Mouse (Mus musculus): ENCODE results near the gene Ap1ar. TPM values are rescaled to one million over a fixed set of nuclear protein-coding genes. Genes with fewer than 3 reads are reported as not detected.

Gene Ap1ar
- total and polyA plus RNA-seq, 3 experiments = 69.0 to 121 (median 69.1) TPM

DNA sequence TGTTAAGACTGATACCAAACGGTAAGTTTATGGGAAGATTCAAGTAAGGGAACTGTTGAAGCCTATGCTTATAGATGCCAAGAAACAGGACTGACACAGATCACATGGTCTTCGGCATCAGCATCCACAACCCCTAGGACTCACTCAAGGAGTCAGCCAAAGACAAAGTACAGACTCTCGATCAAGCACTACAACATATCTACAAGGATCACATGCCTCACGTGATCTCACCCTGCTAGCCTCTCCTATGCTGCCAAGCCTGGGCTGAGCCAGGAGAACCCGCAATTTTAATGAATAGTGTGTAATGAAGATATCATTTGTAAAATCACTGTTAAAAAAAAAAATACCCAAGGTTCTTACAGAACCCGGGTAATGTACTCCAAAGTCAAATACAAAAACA, 1.7 kb downstream of the Ap1ar start:
- Histone ChIP-seq H3K27me3 (ENCODE audit: insufficient read depth, low read length) (no peaks in the 10 kb centered on the region), H3K9me3 (replicated peaks) (no peaks in the 10 kb centered on the region), H3K4me3 (ENCODE audit: low read depth, low read length) (no peak overlapping the region; the same call in 1 of the 2 replicates), H3K36me3 (replicated peaks) (peaks cover 38% of the 10 kb centered on the region), H3K4me1 (ENCODE audit: insufficient read depth, low read depth, low read length) (peaks cover 59% of the 10 kb centered on the region)
- ATAC-seq (ENCODE audit: extremely low read depth, insufficient number of reproducible peaks, low FRiP score, poor library complexity, severe bottlenecking) (peak; percentile 15; the same call in 1 of the 2 replicates), DNase-seq (ENCODE audit: low spot score) (no peak)
- TF ChIP-seq CTCF (IDR thresholded peaks at IDR 0.05; ENCODE audit: low read depth, low read length) = no peak
- no peak for TF ChIP-seq TAL1 (conservative IDR thresholded peaks at IDR 0.05; ENCODE audit: low read depth, low read length)
- TF ChIP-seq POLR2AphosphoS5 (IDR thresholded peaks at IDR 0.05; ENCODE audit: insufficient replicate concordance, low read depth, low read length) = no peak
- TF ChIP-seq GATA2 (IDR thresholded peaks at IDR 0.05; ENCODE audit: borderline replicate concordance, low read depth, low read length) = no peak
- TF ChIP-seq GATA1 (IDR thresholded peaks at IDR 0.05; ENCODE audit: borderline replicate concordance, low read length) = no peak

DNA sequence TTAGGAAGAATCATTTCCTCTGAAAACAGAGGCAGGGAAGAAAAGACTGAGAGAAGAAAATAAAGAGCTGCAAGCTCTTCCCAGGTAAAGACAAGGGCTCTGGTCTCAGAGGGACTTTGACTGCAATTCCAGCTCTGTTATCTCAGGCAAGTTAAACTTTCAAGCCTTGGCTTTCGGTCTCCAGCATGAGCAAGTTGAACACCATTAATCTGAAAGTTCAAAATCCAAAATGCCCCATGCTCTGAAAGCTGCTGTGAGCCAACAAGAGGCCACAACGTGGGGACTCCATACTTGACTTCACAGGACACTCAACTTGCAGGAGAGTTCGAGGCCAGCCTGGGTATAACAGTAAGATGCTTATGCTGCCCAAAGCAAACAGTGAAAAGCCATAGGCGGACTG, 3.3 kb downstream of the Ap1ar start:
- TF ChIP-seq GATA2 (IDR thresholded peaks at IDR 0.05; ENCODE audit: borderline replicate concordance, low read depth, low read length) (no peak), POLR2AphosphoS5 (IDR thresholded peaks at IDR 0.05; ENCODE audit: insufficient replicate concordance, low read depth, low read length) (no peak), TAL1 (conservative IDR thresholded peaks at IDR 0.05; ENCODE audit: low read depth, low read length) (no peak), CTCF (IDR thresholded peaks at IDR 0.05; ENCODE audit: low read depth, low read length) (no peak), GATA1 (IDR thresholded peaks at IDR 0.05; ENCODE audit: borderline replicate concordance, low read length) (no peak)
- no peak for DNase-seq (ENCODE audit: low spot score)
- Histone ChIP-seq H3K4me3 (ENCODE audit: low read depth, low read length) (no peak overlapping the region), H3K4me1 (ENCODE audit: insufficient read depth, low read depth, low read length) (peaks cover 62% of the 10 kb centered on the region), H3K36me3 (replicated peaks) (peaks cover 49% of the 10 kb centered on the region), H3K27me3 (ENCODE audit: insufficient read depth, low read length) (no peaks in the 10 kb centered on the region), H3K9me3 (replicated peaks) (no peaks in the 10 kb centered on the region)
- ATAC-seq (ENCODE audit: extremely low read depth, insufficient number of reproducible peaks, low FRiP score, poor library complexity, severe bottlenecking) = no peak

DNA sequence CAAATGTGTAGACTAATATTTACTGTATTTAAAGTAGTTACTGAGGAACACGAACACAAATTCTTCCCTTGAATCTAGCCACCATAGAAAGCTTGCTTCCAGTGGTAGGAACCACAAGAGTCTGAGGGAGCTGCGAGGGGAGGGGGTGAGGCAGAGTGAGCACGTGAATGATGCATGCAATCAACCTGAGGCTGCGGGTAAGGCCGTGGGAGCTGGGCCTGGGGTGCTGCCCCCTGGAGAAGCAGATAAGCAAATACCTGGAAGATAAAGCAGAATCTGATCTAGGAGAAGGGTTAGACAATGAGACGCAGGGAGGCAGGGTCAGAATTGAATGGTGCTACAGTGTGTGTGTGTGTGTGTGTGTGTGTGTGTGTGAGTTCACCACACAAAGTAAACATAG, 6.2 kb downstream of the Ap1ar start:
- ATAC-seq (ENCODE audit: extremely low read depth, insufficient number of reproducible peaks, low FRiP score, poor library complexity, severe bottlenecking) = peak; percentile 55
- Histone ChIP-seq H3K27me3 (ENCODE audit: insufficient read depth, low read length) (no peaks in the 10 kb centered on the region), H3K9me3 (replicated peaks) (no peaks in the 10 kb centered on the region), H3K36me3 (replicated peaks) (peaks cover 65% of the 10 kb centered on the region), H3K4me1 (ENCODE audit: insufficient read depth, low read depth, low read length) (peaks cover 60% of the 10 kb centered on the region), H3K4me3 (ENCODE audit: low read depth, low read length) (no peak overlapping the region; the same call in 1 of the 2 replicates)
- peak; percentile 20 for DNase-seq (ENCODE audit: low spot score)
- no peak for TF ChIP-seq GATA2 (IDR thresholded peaks at IDR 0.05; ENCODE audit: borderline replicate concordance, low read depth, low read length)
- TF ChIP-seq TAL1 (conservative IDR thresholded peaks at IDR 0.05; ENCODE audit: low read depth, low read length) = no peak; the same call in 1 of the 2 replicates
- TF ChIP-seq POLR2AphosphoS5 (IDR thresholded peaks at IDR 0.05; ENCODE audit: insufficient replicate concordance, low read depth, low read length) = no peak
- TF ChIP-seq CTCF (IDR thresholded peaks at IDR 0.05; ENCODE audit: low read depth, low read length) = no peak

DNA sequence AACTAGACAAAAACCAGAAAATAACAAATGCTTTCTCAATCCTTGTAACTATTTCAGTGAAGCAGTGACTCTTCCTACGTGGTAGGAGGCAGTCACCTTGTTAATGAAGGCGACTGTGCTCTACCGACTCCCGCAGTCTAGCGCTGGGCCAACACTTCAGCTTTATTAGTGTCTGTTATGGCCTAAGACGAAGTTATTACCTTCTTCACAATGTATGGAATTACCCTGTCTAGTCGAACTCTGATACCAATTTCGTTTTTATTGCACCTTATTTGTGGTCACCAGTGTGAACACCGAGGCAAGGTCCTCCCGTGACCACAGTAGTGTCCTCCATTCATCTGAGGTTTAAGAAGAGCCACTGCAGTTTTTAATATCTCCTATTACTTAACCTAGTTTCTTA, 7.1 kb downstream of the Ap1ar start:
- no peak for ATAC-seq (ENCODE audit: extremely low read depth, insufficient number of reproducible peaks, low FRiP score, poor library complexity, severe bottlenecking)
- Histone ChIP-seq H3K4me3 (ENCODE audit: low read depth, low read length) (no peak overlapping the region), H3K9me3 (replicated peaks) (no peaks in the 10 kb centered on the region), H3K36me3 (replicated peaks) (peaks cover 63% of the 10 kb centered on the region), H3K4me1 (ENCODE audit: insufficient read depth, low read depth, low read length) (peaks cover 58% of the 10 kb centered on the region), H3K27me3 (ENCODE audit: insufficient read depth, low read length) (no peaks in the 10 kb centered on the region)
- TF ChIP-seq CTCF (IDR thresholded peaks at IDR 0.05; ENCODE audit: low read depth, low read length) (no peak), POLR2AphosphoS5 (IDR thresholded peaks at IDR 0.05; ENCODE audit: insufficient replicate concordance, low read depth, low read length) (no peak), GATA1 (IDR thresholded peaks at IDR 0.05; ENCODE audit: borderline replicate concordance, low read length) (no peak), GATA2 (IDR thresholded peaks at IDR 0.05; ENCODE audit: borderline replicate concordance, low read depth, low read length) (no peak), TAL1 (conservative IDR thresholded peaks at IDR 0.05; ENCODE audit: low read depth, low read length) (no peak)
- DNase-seq (ENCODE audit: low spot score) = no peak

DNA sequence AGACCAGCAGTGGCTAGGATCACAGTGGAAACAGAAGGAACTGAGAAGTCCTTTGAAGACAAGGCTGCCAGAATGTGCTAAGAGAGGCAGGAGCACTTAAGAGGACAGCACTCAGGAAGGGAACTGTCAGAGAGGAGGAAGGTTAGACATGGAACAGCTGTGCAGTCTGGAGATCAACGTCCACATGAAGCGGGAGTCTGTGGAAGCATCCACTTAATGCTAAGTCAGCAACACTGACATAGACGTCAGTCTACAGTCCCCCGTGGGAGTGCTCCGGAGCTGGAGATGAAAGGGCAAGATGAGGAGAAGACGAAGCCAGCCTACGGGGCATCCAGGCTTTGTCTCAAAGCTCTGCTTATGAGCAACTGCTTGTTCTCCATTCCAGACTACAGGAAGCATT, 10.2 kb downstream of the Ap1ar start:
- Histone ChIP-seq H3K27me3 (ENCODE audit: insufficient read depth, low read length) (no peaks in the 10 kb centered on the region), H3K4me1 (ENCODE audit: insufficient read depth, low read depth, low read length) (peaks cover 48% of the 10 kb centered on the region), H3K36me3 (replicated peaks) (peaks cover 56% of the 10 kb centered on the region), H3K4me3 (ENCODE audit: low read depth, low read length) (no peak overlapping the region), H3K9me3 (replicated peaks) (no peaks in the 10 kb centered on the region)
- TF ChIP-seq GATA1 (IDR thresholded peaks at IDR 0.05; ENCODE audit: borderline replicate concordance, low read length) (no peak), POLR2AphosphoS5 (IDR thresholded peaks at IDR 0.05; ENCODE audit: insufficient replicate concordance, low read depth, low read length) (no peak), TAL1 (conservative IDR thresholded peaks at IDR 0.05; ENCODE audit: low read depth, low read length) (no peak), GATA2 (IDR thresholded peaks at IDR 0.05; ENCODE audit: borderline replicate concordance, low read depth, low read length) (no peak)
- DNase-seq (ENCODE audit: low spot score) = no peak
- ATAC-seq (ENCODE audit: extremely low read depth, insufficient number of reproducible peaks, low FRiP score, poor library complexity, severe bottlenecking) = no peak

DNA sequence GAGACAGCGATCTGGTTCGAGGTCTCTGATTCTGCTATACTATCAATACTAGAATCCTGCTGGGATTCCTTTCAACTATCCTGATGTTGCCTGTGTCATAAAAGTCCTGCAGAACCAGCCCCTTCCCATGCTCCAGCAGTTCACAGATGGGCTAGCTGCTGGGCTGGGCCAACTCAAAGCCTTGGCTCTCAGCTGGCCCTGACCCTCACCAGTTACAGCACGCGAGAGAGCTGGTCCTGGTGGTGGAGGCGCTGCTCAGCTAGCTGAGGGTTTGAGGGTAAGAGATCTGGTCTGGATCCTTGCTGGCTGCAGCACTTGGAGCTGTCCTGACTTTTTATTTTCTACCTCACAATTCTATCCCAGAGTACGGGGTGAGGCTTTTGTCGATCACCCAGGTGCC, 10.8 kb downstream of the Ap1ar start:
- no peak for DNase-seq (ENCODE audit: low spot score)
- Histone ChIP-seq H3K9me3 (replicated peaks) (no peaks in the 10 kb centered on the region), H3K36me3 (replicated peaks) (peaks cover 58% of the 10 kb centered on the region), H3K4me3 (ENCODE audit: low read depth, low read length) (no peak overlapping the region), H3K27me3 (ENCODE audit: insufficient read depth, low read length) (no peaks in the 10 kb centered on the region), H3K4me1 (ENCODE audit: insufficient read depth, low read depth, low read length) (peaks cover 46% of the 10 kb centered on the region)
- no peak for ATAC-seq (ENCODE audit: extremely low read depth, insufficient number of reproducible peaks, low FRiP score, poor library complexity, severe bottlenecking)
- no peak for TF ChIP-seq GATA1 (IDR thresholded peaks at IDR 0.05; ENCODE audit: borderline replicate concordance, low read length)
- TF ChIP-seq TAL1 (conservative IDR thresholded peaks at IDR 0.05; ENCODE audit: low read depth, low read length) = no peak
- TF ChIP-seq GATA2 (IDR thresholded peaks at IDR 0.05; ENCODE audit: borderline replicate concordance, low read depth, low read length) = no peak
- TF ChIP-seq CTCF (IDR thresholded peaks at IDR 0.05; ENCODE audit: low read depth, low read length) = no peak
- TF ChIP-seq POLR2AphosphoS5 (IDR thresholded peaks at IDR 0.05; ENCODE audit: insufficient replicate concordance, low read depth, low read length) = no peak
